Mouse (Mus musculus) stomach, postnatal 0 days (tissue): Measurements from ENCODE around the gene Susd6.

ENCODE experiments used
- CTCF ChIP-seq: IDR thresholded peaks from 2 replicates; pipeline ENCODE4 v1.5.1; 2016; ENCODE audit warnings: antibody characterized with exemption, low read depth, mild to moderate bottlenecking, moderate library complexity
- EP300 ChIP-seq: optimal IDR thresholded peaks from 2 replicates; pipeline ENCODE3; 2016; ENCODE audit warnings: antibody characterized with exemption

GRCm38 (mm10) chr12:80794522-80794921 lies 4.2 kb downstream of the Susd6 start:
- TF ChIP-seq CTCF (no peak), EP300 (no peak)
